In genomic region chr1:159991734-159992565, GRCm38 (mm10) we compare ENCODE assay signal across 17 mouse cellular contexts. TPM values are rescaled to one million over a fixed set of nuclear protein-coding genes. Genes with fewer than 3 reads are reported as not detected.
DNase-seq lines count a peak whose midpoint lies in the region; ATAC-seq lines count a peak whose summit lies in the region.
"Had no signal": no experiment of that assay in that cellular context is flagged by ENCODE, and none has a peak within 500 bp of the region (broad histone marks: within the 10 kb centered on the region; RNA-seq: fewer than 3 reads in every experiment).

No protein-coding gene starts in this region.

- no peak for DNase-seq in frontal cortex, postnatal 14 days (ENCODE audit: low spot score in 2 of 2)
- peak; percentile 66 to 74 for DNase-seq in spleen, postnatal 36 days (ENCODE audit: low spot score in 2 of 2)
- no peak for DNase-seq in spleen, postnatal 14 days (ENCODE audit: low spot score in 2 of 2)
- no peak for DNase-seq in layer of hippocampus, postnatal 25 days (ENCODE audit: extremely low spot score in 1 of 2, low spot score in 1 of 2)
- no peak for DNase-seq in gastrocnemius, adult 8-10 months (ENCODE audit: low spot score in 2 of 2)
- no peak for DNase-seq in thymus, postnatal 36 days
- DNase-seq: adrenal gland, postnatal 25 days; cerebellum, adult 2 months; cerebellum, postnatal 25 days; gastrocnemius, adult 2 months; kidney, adult 8-10 months; midbrain, embryonic 14.5 days had no signal

- peak; percentile 44; the same call in 1 of the 2 replicates for ATAC-seq in frontal cortex, adult (ENCODE audit: low TSS enrichment)
- peak; percentile 64 for ATAC-seq in neutrophil, adult 5-6 weeks (ENCODE audit: extremely low read depth, insufficient number of reproducible peaks, low FRiP score, poor library complexity, severe bottlenecking)
- ATAC-seq: forebrain, embryonic 14.5 days; hindbrain, postnatal 0 days; intestine, embryonic 16.5 days had no signal

RNA-seq across cellular contexts. Expression of gene 4930523C07Rik, which starts 52.2 kb away (rescaled TPM):
- 279 and 337 TPM in 2 replicates for total RNA-seq in neutrophil, adult 5-6 weeks (2017)
- total RNA-seq in layer of hippocampus, postnatal 25 days (2021), result 1 to 10 TPM; 1.5 to 2.8 TPM
- total RNA-seq in gastrocnemius, adult 8-10 months (2022), result 1 to 10 TPM; 2.5 to 5.5 (median 3.1) TPM

Comparison
In these comparisons a context has a peak if more than half of its experiments do, and no peak if none do; other contexts are left out.
1. DNase-seq: peak in spleen, postnatal 36 days (2 of 2); none in frontal cortex, postnatal 14 days (0 of 2), spleen, postnatal 14 days (0 of 2), layer of hippocampus, postnatal 25 days (0 of 2), gastrocnemius, adult 8-10 months (0 of 2) and thymus, postnatal 36 days (0 of 2).
2. RNA of gene 4930523C07Rik, which starts 52.2 kb away (total RNA-seq): 279 to 337 TPM in neutrophil, adult 5-6 weeks; 2.5 to 5.5 TPM in gastrocnemius, adult 8-10 months and 1.5 to 2.8 TPM in layer of hippocampus, postnatal 25 days; every median in the first group is over 10 times any median in the second.